Mouse (Mus musculus) MEL (cell line): ENCODE data around the gene Drg2.

ENCODE experiments used
- CTCF ChIP-seq, 3 experiments: IDR thresholded peaks in 2 of 3; conservative IDR thresholded peaks in 1 of 3; 2 replicates each; pipeline ENCODE4 v1.5.1; 2011 to 2012; ENCODE audit warnings: low read length in 3 of 3, low read depth in 2 of 3, mild to moderate bottlenecking in 2 of 3, improper control_type of control experiment in 1 of 3, inconsistent platforms in 1 of 3, mixed read lengths in 1 of 3, moderate library complexity in 1 of 3; ENCODE audit not compliant: control insufficient read depth in 1 of 3, insufficient read depth in 1 of 3, poor library complexity in 1 of 3, severe bottlenecking in 1 of 3
- E2F4 ChIP-seq: IDR thresholded peaks from 2 replicates; pipeline ENCODE4 v1.6.1; 2011; ENCODE audit warnings: low read depth, low read length, improper control_type of control experiment, borderline replicate concordance
- EP300 ChIP-seq, 2 experiments: IDR thresholded peaks; 2 replicates each; pipeline ENCODE4 v1.6.1; 2011; ENCODE audit warnings: improper control_type of control experiment in 2 of 2, low read length in 2 of 2, low read depth in 1 of 2, mild to moderate bottlenecking in 1 of 2
- GABPA ChIP-seq: IDR thresholded peaks from 2 replicates; pipeline ENCODE4 v1.6.1; 2012; ENCODE audit warnings: low read depth, mild to moderate bottlenecking, inconsistent platforms, low read length, improper control_type of control experiment, moderate library complexity
- MAFK ChIP-seq: IDR thresholded peaks from 2 replicates; pipeline ENCODE4 v1.6.1; 2011; ENCODE audit warnings: low read depth, mild to moderate bottlenecking, low read length, improper control_type of control experiment, borderline replicate concordance
- MAX ChIP-seq: IDR thresholded peaks from 2 replicates; pipeline ENCODE4 v1.6.1; 2011; ENCODE audit warnings: low read length, improper control_type of control experiment
- POLR2A ChIP-seq, 2 experiments: IDR thresholded peaks; 2 replicates each; pipeline ENCODE4 v1.6.1; 2011 to 2012; ENCODE audit warnings: low read length in 2 of 2, mild to moderate bottlenecking in 2 of 2, control low read depth in 1 of 2, improper control_type of control experiment in 1 of 2, low read depth in 1 of 2, moderate library complexity in 1 of 2; ENCODE audit not compliant: control insufficient read depth in 1 of 2, insufficient read depth in 1 of 2, poor library complexity in 1 of 2
- POLR2AphosphoS2 ChIP-seq: IDR thresholded peaks from 2 replicates; pipeline ENCODE4 v1.6.1; 2011; ENCODE audit warnings: low read length, improper control_type of control experiment
- TAL1 ChIP-seq: IDR thresholded peaks from 2 replicates; pipeline ENCODE4 v1.6.1; 2012; ENCODE audit warnings: mild to moderate bottlenecking, inconsistent platforms, low read length, moderate library complexity, mixed read lengths
- TBP ChIP-seq: IDR thresholded peaks from 2 replicates; pipeline ENCODE4 v1.8.0; 2011; ENCODE audit warnings: low read depth, low read length, improper control_type of control experiment

DNA sequence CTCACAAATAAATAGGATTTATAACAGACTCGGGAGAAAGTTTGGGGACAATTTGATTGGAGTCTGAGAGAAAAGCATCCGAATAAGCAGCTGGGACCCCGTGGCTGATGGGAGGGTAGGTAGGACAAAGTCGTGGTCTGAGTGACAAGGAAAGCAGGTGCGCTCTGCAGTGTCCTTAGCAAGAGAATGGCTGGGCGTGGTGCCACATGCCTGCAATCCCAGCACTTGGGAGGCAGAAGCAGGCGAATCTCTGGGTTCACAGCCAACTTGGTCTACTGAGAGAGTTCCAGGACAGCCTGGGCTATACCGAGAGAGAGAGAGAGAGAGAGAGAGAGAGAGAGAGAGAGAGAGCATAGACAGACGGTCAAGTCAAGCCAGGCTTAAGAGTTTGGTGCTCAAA, 16.4 kb downstream of the Drg2 start:
- TF ChIP-seq CTCF (IDR thresholded peaks at IDR 0.05 in 2 of 3, conservative IDR thresholded peaks at IDR 0.05 in 1 of 3; ENCODE audit: control insufficient read depth in 1 of 3, insufficient read depth in 1 of 3, low read depth in 2 of 3, low read length in 3 of 3, poor library complexity in 1 of 3, severe bottlenecking in 1 of 3) = no peak
- no peak; the same call in 1 of the 2 replicates for TF ChIP-seq POLR2AphosphoS2
- no peak for TF ChIP-seq E2F4
- no peak for TF ChIP-seq EP300 (IDR thresholded peaks at IDR 0.05; ENCODE audit: low read depth in 1 of 2, low read length in 2 of 2)
- TF ChIP-seq GABPA = no peak
- no peak for TF ChIP-seq POLR2A (IDR thresholded peaks at IDR 0.05; ENCODE audit: control insufficient read depth in 1 of 2, insufficient read depth in 1 of 2, low read depth in 1 of 2, low read length in 2 of 2, poor library complexity in 1 of 2)
- no peak for TF ChIP-seq MAFK
- no peak for TF ChIP-seq MAX
- TF ChIP-seq TAL1 = no peak
- no peak for TF ChIP-seq TBP
